Mouse (Mus musculus): ENCODE results near the gene Tnpo3. TPM values are rescaled to one million over a fixed set of nuclear protein-coding genes. Genes with fewer than 3 reads are reported as not detected.
"Not testable (repeated sequence)": the region's sequence is repeated elsewhere in the genome, so short reads cannot be mapped to it uniquely, and the experiment has no call there.

Tnpo3 gene
- polyA plus RNA-seq, 1 experiment from 2014 or later = 74.9 TPM

- H3K36me3 ChIP-seq; H3K27me3 ChIP-seq (replicated peaks); ATAC-seq (ENCODE audit: low FRiP score); H3K9me3 ChIP-seq (replicated peaks): not testable (repeated sequence)
- H3K27ac ChIP-seq (replicated peaks) = peak overlapping the region; percentile 96
- 26% methylated on average over 13 of the region's 13 CpGs for WGBS
- peak overlapping the region; percentile 94 for H3K9ac ChIP-seq (replicated peaks)
- H3K4me2 ChIP-seq = peak overlapping the region; percentile 78
- peak overlapping the region; percentile 100 for H3K4me3 ChIP-seq (replicated peaks)
- H3K4me1 ChIP-seq = peaks cover 22% of the 10 kb centered on the region
These were observed 443 bp upstream of the Tnpo3 start for GRCm38 (mm10) chr6:29610020-29610640.

GRCm38 (mm10) chr6:29600188-29600587 is 9.5 kb downstream of the Tnpo3 start:
- Histone ChIP-seq H3K36me3 (no peaks in the 10 kb centered on the region), H3K4me2 (no peak overlapping the region), H3K9ac (replicated peaks) (no peak overlapping the region), H3K4me3 (replicated peaks) (no peak overlapping the region), H3K4me1 (no peaks in the 10 kb centered on the region), H3K9me3 (replicated peaks) (no peaks in the 10 kb centered on the region), H3K27ac (replicated peaks) (no peak overlapping the region), H3K27me3 (replicated peaks) (no peaks in the 10 kb centered on the region)
- ATAC-seq (ENCODE audit: low FRiP score) = no peak

GRCm38 (mm10) chr6:29595656-29596055 is 14.0 kb downstream of the Tnpo3 start:
- 91% methylated on average over 2 of the region's 2 CpGs for WGBS
- Histone ChIP-seq H3K27me3 (replicated peaks) (no peaks in the 10 kb centered on the region), H3K27ac (replicated peaks) (no peak overlapping the region), H3K9me3 (replicated peaks) (no peaks in the 10 kb centered on the region), H3K4me1 (no peaks in the 10 kb centered on the region), H3K9ac (replicated peaks) (no peak overlapping the region), H3K36me3 (no peaks in the 10 kb centered on the region), H3K4me2 (no peak overlapping the region), H3K4me3 (replicated peaks) (no peak overlapping the region)
- ATAC-seq (ENCODE audit: low FRiP score) = no peak

GRCm38 (mm10) chr6:29581202-29581601 is 28.5 kb downstream of the Tnpo3 start:
- H3K9ac ChIP-seq (replicated peaks) = no peak overlapping the region
- no peaks in the 10 kb centered on the region for H3K9me3 ChIP-seq (replicated peaks)
- H3K27me3 ChIP-seq (replicated peaks) = no peaks in the 10 kb centered on the region
- WGBS = 96% methylated on average over 3 of the region's 3 CpGs
- no peak overlapping the region for H3K4me2 ChIP-seq
- H3K4me1 ChIP-seq = no peaks in the 10 kb centered on the region
- peaks cover 65% of the 10 kb centered on the region for H3K36me3 ChIP-seq
- ATAC-seq (ENCODE audit: low FRiP score) = no peak
- H3K27ac ChIP-seq (replicated peaks) = no peak overlapping the region
- no peak overlapping the region for H3K4me3 ChIP-seq (replicated peaks)

- no peak for ATAC-seq (ENCODE audit: low FRiP score)
- no peak overlapping the region for H3K27ac ChIP-seq (replicated peaks)
These were observed 28.9 kb downstream of the Tnpo3 start for GRCm38 (mm10) chr6:29580770-29581169.

GRCm38 (mm10) chr6:29576388-29576787 is 33.3 kb downstream of the Tnpo3 start:
- not testable (repeated sequence) for H3K4me2 ChIP-seq; H3K9me3 ChIP-seq (replicated peaks); H3K4me3 ChIP-seq (replicated peaks); H3K27ac ChIP-seq (replicated peaks); H3K27me3 ChIP-seq (replicated peaks); H3K4me1 ChIP-seq; ATAC-seq (ENCODE audit: low FRiP score); H3K9ac ChIP-seq (replicated peaks)
- WGBS = 92% methylated on average over 3 of the region's 3 CpGs
- peaks cover 72% of the 10 kb centered on the region for H3K36me3 ChIP-seq

More at GRCm38 (mm10) chr6:29580770-29581169, 28.9 kb downstream of the Tnpo3 start:
- no peaks in the 10 kb centered on the region for H3K4me1 ChIP-seq
- H3K27me3 ChIP-seq (replicated peaks) = no peaks in the 10 kb centered on the region
- H3K36me3 ChIP-seq = peaks cover 63% of the 10 kb centered on the region
- no peak overlapping the region for H3K9ac ChIP-seq (replicated peaks)
- no peak overlapping the region for H3K4me3 ChIP-seq (replicated peaks)
- WGBS = 93% methylated on average over 1 of the region's 1 CpGs
- no peak overlapping the region for H3K4me2 ChIP-seq
- no peaks in the 10 kb centered on the region for H3K9me3 ChIP-seq (replicated peaks)

GRCm38 (mm10) chr6:29557112-29557511 is 52.6 kb downstream of the Tnpo3 start:
- Histone ChIP-seq H3K4me3 (replicated peaks) (no peak overlapping the region), H3K36me3 (peaks cover 74% of the 10 kb centered on the region), H3K9me3 (replicated peaks) (no peaks in the 10 kb centered on the region), H3K9ac (replicated peaks) (no peak overlapping the region), H3K27ac (replicated peaks) (no peak overlapping the region), H3K4me2 (no peak overlapping the region), H3K27me3 (replicated peaks) (no peaks in the 10 kb centered on the region), H3K4me1 (no peaks in the 10 kb centered on the region)
- ATAC-seq (ENCODE audit: low FRiP score) = no peak
- WGBS = 94% methylated on average over 2 of the region's 2 CpGs

- 93% methylated on average over 2 of the region's 2 CpGs for WGBS
- peaks cover 74% of the 10 kb centered on the region for H3K36me3 ChIP-seq
- no peaks in the 10 kb centered on the region for H3K9me3 ChIP-seq (replicated peaks)
- H3K4me1 ChIP-seq = no peaks in the 10 kb centered on the region
- no peak overlapping the region for H3K4me2 ChIP-seq
- no peak overlapping the region for H3K9ac ChIP-seq (replicated peaks)
- H3K27me3 ChIP-seq (replicated peaks) = no peaks in the 10 kb centered on the region
- no peak for ATAC-seq (ENCODE audit: low FRiP score)
- no peak overlapping the region for H3K4me3 ChIP-seq (replicated peaks)
- no peak overlapping the region for H3K27ac ChIP-seq (replicated peaks)
These were observed 57.2 kb downstream of the Tnpo3 start for GRCm38 (mm10) chr6:29552526-29552925.

- H3K4me1 ChIP-seq = no peaks in the 10 kb centered on the region
- 100% methylated on average over 1 of the region's 1 CpGs for WGBS
- no peaks in the 10 kb centered on the region for H3K27me3 ChIP-seq (replicated peaks)
- no peak overlapping the region for H3K27ac ChIP-seq (replicated peaks)
- no peak overlapping the region for H3K4me3 ChIP-seq (replicated peaks)
- H3K9ac ChIP-seq (replicated peaks) = no peak overlapping the region
- no peaks in the 10 kb centered on the region for H3K9me3 ChIP-seq (replicated peaks)
- no peak for ATAC-seq (ENCODE audit: low FRiP score)
- peaks cover 70% of the 10 kb centered on the region for H3K36me3 ChIP-seq
- H3K4me2 ChIP-seq = no peak overlapping the region
These were observed 61.6 kb downstream of the Tnpo3 start for GRCm38 (mm10) chr6:29548086-29548485.

- no peaks in the 10 kb centered on the region for H3K9me3 ChIP-seq (replicated peaks)
- H3K4me3 ChIP-seq (replicated peaks) = no peak overlapping the region
- no peak overlapping the region for H3K9ac ChIP-seq (replicated peaks)
- no peak overlapping the region for H3K4me2 ChIP-seq
- H3K4me1 ChIP-seq = no peaks in the 10 kb centered on the region
- no peak overlapping the region for H3K27ac ChIP-seq (replicated peaks)
- no peak for ATAC-seq (ENCODE audit: low FRiP score)
- H3K27me3 ChIP-seq (replicated peaks) = no peaks in the 10 kb centered on the region
- H3K36me3 ChIP-seq = peaks cover 70% of the 10 kb centered on the region
These were observed 62.1 kb downstream of the Tnpo3 start for GRCm38 (mm10) chr6:29547582-29547981.

- Histone ChIP-seq H3K27ac (replicated peaks) (no peak overlapping the region), H3K36me3 (peaks cover 67% of the 10 kb centered on the region), H3K4me1 (no peaks in the 10 kb centered on the region), H3K9ac (replicated peaks) (no peak overlapping the region), H3K27me3 (replicated peaks) (no peaks in the 10 kb centered on the region), H3K4me2 (no peak overlapping the region), H3K4me3 (replicated peaks) (no peak overlapping the region), H3K9me3 (replicated peaks) (no peaks in the 10 kb centered on the region)
- no peak for ATAC-seq (ENCODE audit: low FRiP score)
- WGBS = 96% methylated on average over 2 of the region's 2 CpGs
These were observed 64.1 kb downstream of the Tnpo3 start for GRCm38 (mm10) chr6:29545611-29546010.

- no peak overlapping the region for H3K27ac ChIP-seq (replicated peaks)
- ATAC-seq (ENCODE audit: low FRiP score) = no peak
- H3K4me3 ChIP-seq (replicated peaks) = no peak overlapping the region
- 100% methylated on average over 1 of the region's 1 CpGs for WGBS
- H3K27me3 ChIP-seq (replicated peaks) = no peaks in the 10 kb centered on the region
- no peaks in the 10 kb centered on the region for H3K4me1 ChIP-seq
- H3K9ac ChIP-seq (replicated peaks) = no peak overlapping the region
- H3K9me3 ChIP-seq (replicated peaks) = no peaks in the 10 kb centered on the region
- H3K36me3 ChIP-seq = peaks cover 41% of the 10 kb centered on the region
- no peak overlapping the region for H3K4me2 ChIP-seq
These were observed 68.7 kb downstream of the Tnpo3 start for GRCm38 (mm10) chr6:29540956-29541355.

GRCm38 (mm10) chr6:29540223-29540622 is 69.5 kb downstream of the Tnpo3 start:
- Histone ChIP-seq H3K4me3 (replicated peaks) (no peak overlapping the region), H3K4me2 (no peak overlapping the region), H3K9ac (replicated peaks) (no peak overlapping the region), H3K4me1 (no peaks in the 10 kb centered on the region), H3K36me3 (peaks cover 34% of the 10 kb centered on the region), H3K27ac (replicated peaks) (no peak overlapping the region), H3K9me3 (replicated peaks) (no peaks in the 10 kb centered on the region), H3K27me3 (replicated peaks) (no peaks in the 10 kb centered on the region)
- ATAC-seq (ENCODE audit: low FRiP score) = no peak
- 70% methylated on average over 6 of the region's 6 CpGs for WGBS
